Mouse (Mus musculus) liver, embryonic 14.5 days (tissue): ENCODE measurements around the gene Pold2.

ENCODE experiments used
- CTCF ChIP-seq: IDR thresholded peaks from 2 replicates; pipeline ENCODE4 v1.5.1; 2016; ENCODE audit warnings: antibody characterized with exemption, low read depth, control low read depth
- EP300 ChIP-seq: IDR thresholded peaks from 2 replicates; pipeline ENCODE4 v1.6.1; 2016; ENCODE audit warnings: antibody characterized with exemption, low read depth

GRCm38 (mm10) chr11:5919606-5920005 lies 41.5 kb upstream of the Pold2 start:
- TF ChIP-seq CTCF (no peak), EP300 (no peak)
